Mouse (Mus musculus): ENCODE measurements around the gene Mrnip. TPM values are rescaled to one million over a fixed set of nuclear protein-coding genes. Genes with fewer than 3 reads are reported as not detected.

Mrnip gene
- polyA plus RNA-seq, 1 experiment from 2014 or later = 30.9 TPM

DNA sequence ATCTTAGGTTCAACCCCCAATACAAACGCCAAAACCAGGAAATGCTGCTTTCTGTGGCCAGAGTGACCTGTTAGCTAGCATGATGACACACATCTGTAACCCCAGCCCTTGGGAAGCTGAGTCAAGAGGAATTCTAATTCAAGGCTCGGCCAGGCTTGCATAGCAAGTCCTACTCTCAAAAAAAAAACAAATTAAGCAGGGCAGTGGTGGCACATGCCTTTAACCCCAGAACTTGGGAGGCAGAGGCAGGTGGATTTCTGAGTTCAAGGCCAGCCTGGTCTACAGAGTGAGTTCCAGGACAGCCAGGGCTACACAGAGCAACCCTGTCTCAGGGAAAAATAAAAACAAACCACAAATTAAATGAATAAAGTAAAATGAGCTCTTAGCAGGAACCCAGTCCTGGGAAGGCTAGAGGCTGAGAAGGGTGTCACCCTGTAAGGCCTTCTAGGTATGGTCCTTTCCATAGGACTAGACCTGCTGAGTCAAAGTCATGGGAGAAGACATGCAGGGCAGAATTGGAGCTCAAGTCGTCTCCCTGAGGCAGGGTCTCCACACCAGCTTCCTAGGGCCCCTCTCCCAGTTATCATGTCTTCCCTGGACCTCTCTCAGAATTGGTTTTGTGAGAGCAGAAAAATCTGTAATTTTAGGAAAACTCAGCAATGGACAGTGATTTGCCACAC lies 38.0 kb downstream of the Mrnip start:
- no peak overlapping the region for H3K9ac ChIP-seq (ENCODE audit: low read length)
- no peak overlapping the region for H3K4me2 ChIP-seq (ENCODE audit: low read depth, severe bottlenecking)
- H3K4me1 ChIP-seq (ENCODE audit: control insufficient read depth, insufficient read depth, low read length) = peaks cover 15% of the 10 kb centered on the region
- H3K27me3 ChIP-seq (ENCODE audit: control insufficient read depth, insufficient read depth, low read length) = no peaks in the 10 kb centered on the region
- peaks cover 4% of the 10 kb centered on the region; the same call in 1 of the 2 replicates for H3K36me3 ChIP-seq (ENCODE audit: control insufficient read depth, insufficient read depth, low read length)
- H3K9me3 ChIP-seq (ENCODE audit: control insufficient read depth, low read length) = no peaks in the 10 kb centered on the region
- WGBS = 70% methylated on average over 3 of the region's 3 CpGs
- no peak overlapping the region for H3K4me3 ChIP-seq (ENCODE audit: low read depth, low read length)
- H3K27ac ChIP-seq (replicated peaks; ENCODE audit: low read depth, low read length) = no peak overlapping the region
- no peak for DNase-seq (ENCODE audit: low spot score)
- ATAC-seq (ENCODE audit: insufficient number of reproducible peaks, low FRiP score, low TSS enrichment, low read depth) = no peak

DNA sequence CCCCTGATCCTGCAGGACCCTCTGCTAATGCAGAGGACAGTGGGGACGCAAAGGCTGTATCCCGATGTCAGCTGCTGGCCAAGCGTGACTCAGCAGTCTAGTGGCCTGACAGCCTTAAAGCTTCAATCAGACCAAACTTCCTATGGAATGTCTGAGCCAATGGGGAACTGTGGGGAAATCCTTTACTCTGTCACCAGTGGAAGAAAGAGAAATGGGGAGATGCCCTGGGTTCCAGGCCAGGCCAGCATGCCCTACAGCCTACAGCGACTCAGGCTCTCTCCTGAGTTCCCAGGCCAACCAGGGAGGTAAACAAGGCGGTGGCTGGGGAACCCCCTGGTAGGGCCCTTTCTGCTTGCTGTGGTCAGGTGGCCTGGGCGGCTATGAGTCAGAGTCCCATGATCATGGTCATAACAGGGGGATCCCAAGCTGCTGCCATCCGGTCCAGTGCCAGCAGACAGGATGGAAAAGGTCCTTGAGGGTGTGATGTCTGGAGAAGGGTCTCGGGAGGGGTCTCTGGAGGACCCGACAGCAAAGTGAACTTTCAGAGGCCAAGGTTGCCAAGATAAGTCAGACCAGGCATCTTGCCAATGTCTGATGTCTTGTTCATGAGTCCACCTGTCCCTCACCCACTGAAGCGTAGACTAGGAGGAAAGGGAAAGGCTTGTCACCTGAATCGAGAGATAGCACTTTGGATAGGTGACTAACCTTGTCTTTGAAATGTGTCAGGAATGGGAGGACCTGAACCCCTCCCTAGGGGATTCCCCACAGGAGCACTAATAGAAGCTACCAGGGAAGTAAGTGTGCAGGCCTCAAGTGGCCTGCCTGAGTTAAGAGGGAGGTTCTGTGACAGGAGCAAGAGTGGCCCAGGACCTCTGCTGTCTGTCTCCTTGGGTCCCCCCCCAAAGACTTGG lies 38.9 kb downstream of the Mrnip start:
- no peak overlapping the region for H3K27ac ChIP-seq (replicated peaks; ENCODE audit: low read depth, low read length)
- H3K36me3 ChIP-seq (ENCODE audit: control insufficient read depth, insufficient read depth, low read length) = no peaks in the 10 kb centered on the region
- no peak for DNase-seq (ENCODE audit: low spot score)
- ATAC-seq (ENCODE audit: insufficient number of reproducible peaks, low FRiP score, low TSS enrichment, low read depth) = no peak
- 66% methylated on average over 11 of the region's 11 CpGs for WGBS
- no peak overlapping the region for H3K9ac ChIP-seq (ENCODE audit: low read length)
- no peaks in the 10 kb centered on the region for H3K9me3 ChIP-seq (ENCODE audit: control insufficient read depth, low read length)
- H3K4me1 ChIP-seq (ENCODE audit: control insufficient read depth, insufficient read depth, low read length) = peaks cover 15% of the 10 kb centered on the region
- H3K4me2 ChIP-seq (ENCODE audit: low read depth, severe bottlenecking) = no peak overlapping the region
- no peaks in the 10 kb centered on the region for H3K27me3 ChIP-seq (ENCODE audit: control insufficient read depth, insufficient read depth, low read length)
- no peak overlapping the region for H3K4me3 ChIP-seq (ENCODE audit: low read depth, low read length)

DNA sequence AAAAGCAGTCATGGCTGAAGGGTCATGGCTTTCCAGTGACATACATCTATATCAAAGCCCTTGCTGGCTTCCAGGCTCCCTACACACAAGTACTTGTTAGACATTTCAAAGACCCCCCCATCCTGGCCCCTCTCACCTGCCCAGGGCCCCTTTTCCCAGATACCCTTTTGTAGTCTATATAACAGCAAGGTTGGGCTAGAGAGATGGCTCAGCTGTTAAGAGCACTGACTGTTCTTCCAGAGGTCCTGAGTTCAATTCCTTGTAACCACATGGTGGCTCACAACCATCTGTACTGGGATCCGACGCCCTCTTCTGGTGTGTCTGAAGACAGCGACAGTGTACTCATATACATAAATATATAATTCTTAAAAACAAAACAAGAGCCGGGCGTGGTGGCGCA lies 40.4 kb downstream of the Mrnip start:
- H3K27ac ChIP-seq (replicated peaks; ENCODE audit: low read depth, low read length) = no peak overlapping the region
- H3K4me1 ChIP-seq (ENCODE audit: control insufficient read depth, insufficient read depth, low read length) = peaks cover 15% of the 10 kb centered on the region
- H3K9me3 ChIP-seq (ENCODE audit: control insufficient read depth, low read length) = no peaks in the 10 kb centered on the region
- WGBS = 88% methylated on average over 6 of the region's 6 CpGs
- DNase-seq (ENCODE audit: low spot score) (no peak), ATAC-seq (ENCODE audit: insufficient number of reproducible peaks, low FRiP score, low TSS enrichment, low read depth) (no peak)
- H3K27me3 ChIP-seq (ENCODE audit: control insufficient read depth, insufficient read depth, low read length) = no peaks in the 10 kb centered on the region
- H3K9ac ChIP-seq (ENCODE audit: low read length) = no peak overlapping the region
- no peak overlapping the region for H3K4me2 ChIP-seq (ENCODE audit: low read depth, severe bottlenecking)
- H3K4me3 ChIP-seq (ENCODE audit: low read depth, low read length) = no peak overlapping the region
- no peaks in the 10 kb centered on the region for H3K36me3 ChIP-seq (ENCODE audit: control insufficient read depth, insufficient read depth, low read length)

DNA sequence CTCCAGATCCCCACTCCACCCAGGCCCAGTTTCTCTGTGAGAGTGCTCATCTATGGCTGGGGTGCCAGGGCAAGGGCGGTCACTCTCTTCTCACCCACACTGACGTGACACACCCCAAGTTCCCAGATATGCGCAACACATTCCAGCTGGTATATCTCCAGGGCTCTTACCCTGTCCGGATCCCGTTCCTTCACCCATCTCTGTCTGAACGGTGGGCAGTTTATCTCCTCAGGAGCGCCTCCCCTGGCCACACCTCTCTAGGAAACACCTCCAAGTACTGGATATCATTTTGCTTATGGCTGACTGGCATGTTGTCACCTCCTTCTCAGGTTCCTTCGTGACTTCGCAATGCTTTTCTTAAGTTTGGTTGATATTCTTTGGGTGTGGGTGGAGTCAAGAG lies 41.4 kb downstream of the Mrnip start:
- no peaks in the 10 kb centered on the region for H3K27me3 ChIP-seq (ENCODE audit: control insufficient read depth, insufficient read depth, low read length)
- 17% methylated on average over 9 of the region's 9 CpGs for WGBS
- no peak overlapping the region for H3K9ac ChIP-seq (ENCODE audit: low read length)

DNA sequence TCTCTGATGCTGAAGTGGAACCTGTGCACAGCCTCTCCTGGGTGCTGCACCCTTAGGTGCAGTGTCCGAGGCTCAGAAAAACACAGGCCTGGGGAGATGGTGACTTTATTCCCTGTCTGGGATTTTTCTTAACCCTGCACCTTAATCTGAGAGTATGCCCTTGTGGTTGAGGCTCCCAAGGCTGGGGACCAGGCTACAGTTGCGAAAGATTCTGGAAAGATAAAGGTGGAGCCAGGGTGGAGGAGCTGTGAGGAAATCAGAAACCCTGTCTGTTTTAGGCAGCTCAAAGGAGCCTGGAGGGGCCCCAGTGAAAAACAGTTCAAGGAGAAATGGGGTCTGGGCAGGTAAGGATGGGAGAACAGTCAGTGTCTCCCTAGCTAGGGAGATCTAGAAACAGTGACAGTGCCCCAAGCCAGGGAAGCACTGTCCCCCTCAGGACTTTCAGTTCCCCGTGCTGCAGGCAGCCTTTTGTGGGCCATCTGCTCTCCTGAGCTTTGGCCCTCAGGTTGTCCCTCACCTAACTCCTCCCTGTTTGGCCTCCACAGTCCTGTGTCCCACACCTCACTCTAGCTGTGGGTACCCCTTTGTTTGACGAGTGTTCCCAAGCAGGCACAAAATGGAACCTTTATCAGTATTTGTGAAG lies 42.6 kb downstream of the Mrnip start:
- Histone ChIP-seq H3K4me3 (ENCODE audit: low read depth, low read length) (no peak overlapping the region), H3K27ac (replicated peaks; ENCODE audit: low read depth, low read length) (no peak overlapping the region), H3K4me1 (ENCODE audit: control insufficient read depth, insufficient read depth, low read length) (peaks cover 15% of the 10 kb centered on the region), H3K27me3 (ENCODE audit: control insufficient read depth, insufficient read depth, low read length) (no peaks in the 10 kb centered on the region), H3K36me3 (ENCODE audit: control insufficient read depth, insufficient read depth, low read length) (no peaks in the 10 kb centered on the region), H3K4me2 (ENCODE audit: low read depth, severe bottlenecking) (no peak overlapping the region), H3K9me3 (ENCODE audit: control insufficient read depth, low read length) (no peaks in the 10 kb centered on the region), H3K9ac (ENCODE audit: low read length) (no peak overlapping the region)
- ATAC-seq (ENCODE audit: insufficient number of reproducible peaks, low FRiP score, low TSS enrichment, low read depth) = no peak
- no peak for DNase-seq (ENCODE audit: low spot score)
- WGBS = 68% methylated on average over 4 of the region's 4 CpGs

More for the DNA sequence above, 41.4 kb downstream of the Mrnip start:
- H3K9me3 ChIP-seq (ENCODE audit: control insufficient read depth, low read length) = no peaks in the 10 kb centered on the region
- ATAC-seq (ENCODE audit: insufficient number of reproducible peaks, low FRiP score, low TSS enrichment, low read depth) (no peak), DNase-seq (ENCODE audit: low spot score) (no peak)
- H3K4me2 ChIP-seq (ENCODE audit: low read depth, severe bottlenecking) = no peak overlapping the region
- H3K4me3 ChIP-seq (ENCODE audit: low read depth, low read length) = no peak overlapping the region
- H3K27ac ChIP-seq (replicated peaks; ENCODE audit: low read depth, low read length) = no peak overlapping the region
- peaks cover 15% of the 10 kb centered on the region for H3K4me1 ChIP-seq (ENCODE audit: control insufficient read depth, insufficient read depth, low read length)
- H3K36me3 ChIP-seq (ENCODE audit: control insufficient read depth, insufficient read depth, low read length) = no peaks in the 10 kb centered on the region

DNA sequence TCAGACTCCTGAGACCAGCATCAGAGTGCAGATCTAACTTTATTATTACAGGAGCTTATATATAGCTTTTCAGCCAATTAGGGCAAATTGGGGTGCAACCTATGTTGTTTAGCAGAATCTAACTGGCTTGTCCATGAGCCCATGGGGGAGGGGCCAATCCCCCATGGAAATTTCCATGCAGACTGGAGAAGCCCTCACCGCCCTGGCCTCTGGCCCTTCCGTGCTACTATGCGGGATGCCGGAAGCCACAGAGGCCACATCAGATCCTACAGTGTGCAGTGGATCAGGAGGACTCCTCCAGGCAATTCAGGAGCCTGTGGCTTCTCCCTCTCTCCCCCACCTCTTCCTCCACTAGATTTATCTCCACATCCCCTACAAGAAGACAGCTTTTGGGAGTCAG lies 43.6 kb downstream of the Mrnip start:
- H3K27me3 ChIP-seq (ENCODE audit: control insufficient read depth, insufficient read depth, low read length) = no peaks in the 10 kb centered on the region
- peaks cover 15% of the 10 kb centered on the region for H3K4me1 ChIP-seq (ENCODE audit: control insufficient read depth, insufficient read depth, low read length)
- no peak overlapping the region for H3K4me2 ChIP-seq (ENCODE audit: low read depth, severe bottlenecking)
- H3K9ac ChIP-seq (ENCODE audit: low read length) = no peak overlapping the region
- H3K9me3 ChIP-seq (ENCODE audit: control insufficient read depth, low read length) = no peaks in the 10 kb centered on the region
- WGBS = 64% methylated on average over 4 of the region's 4 CpGs
- DNase-seq (ENCODE audit: low spot score) (no peak), ATAC-seq (ENCODE audit: insufficient number of reproducible peaks, low FRiP score, low TSS enrichment, low read depth) (no peak)
- no peaks in the 10 kb centered on the region for H3K36me3 ChIP-seq (ENCODE audit: control insufficient read depth, insufficient read depth, low read length)
- no peak overlapping the region for H3K4me3 ChIP-seq (ENCODE audit: low read depth, low read length)
- no peak overlapping the region for H3K27ac ChIP-seq (replicated peaks; ENCODE audit: low read depth, low read length)

DNA sequence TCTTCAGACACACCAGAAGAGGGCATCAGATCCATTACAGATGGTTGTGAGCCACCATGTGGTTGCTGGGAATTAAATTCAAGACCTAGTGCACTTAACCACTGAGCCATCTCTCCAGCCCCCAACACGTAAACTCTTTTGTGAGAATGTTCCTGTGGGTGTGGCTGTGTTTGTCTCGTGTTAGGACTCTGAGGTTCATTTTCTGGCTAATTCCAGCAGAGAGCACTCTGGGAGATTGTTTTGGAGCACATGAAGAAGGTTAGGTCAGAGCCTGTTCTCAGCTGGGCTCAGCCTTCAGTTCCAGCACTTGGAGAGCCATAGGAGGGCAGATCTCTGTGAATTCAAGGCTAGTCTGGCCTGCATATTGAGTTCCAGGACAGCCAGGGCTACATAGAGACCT lies 45.6 kb downstream of the Mrnip start:
- Histone ChIP-seq H3K4me3 (ENCODE audit: low read depth, low read length) (no peak overlapping the region), H3K4me2 (ENCODE audit: low read depth, severe bottlenecking) (no peak overlapping the region), H3K4me1 (ENCODE audit: control insufficient read depth, insufficient read depth, low read length) (peaks cover 26% of the 10 kb centered on the region), H3K36me3 (ENCODE audit: control insufficient read depth, insufficient read depth, low read length) (no peaks in the 10 kb centered on the region), H3K27ac (replicated peaks; ENCODE audit: low read depth, low read length) (no peak overlapping the region), H3K9ac (ENCODE audit: low read length) (no peak overlapping the region), H3K9me3 (ENCODE audit: control insufficient read depth, low read length) (no peaks in the 10 kb centered on the region), H3K27me3 (ENCODE audit: control insufficient read depth, insufficient read depth, low read length) (no peaks in the 10 kb centered on the region)
- ATAC-seq (ENCODE audit: insufficient number of reproducible peaks, low FRiP score, low TSS enrichment, low read depth) = no peak
- 52% methylated on average over 2 of the region's 2 CpGs for WGBS
- DNase-seq (ENCODE audit: low spot score) = no peak

DNA sequence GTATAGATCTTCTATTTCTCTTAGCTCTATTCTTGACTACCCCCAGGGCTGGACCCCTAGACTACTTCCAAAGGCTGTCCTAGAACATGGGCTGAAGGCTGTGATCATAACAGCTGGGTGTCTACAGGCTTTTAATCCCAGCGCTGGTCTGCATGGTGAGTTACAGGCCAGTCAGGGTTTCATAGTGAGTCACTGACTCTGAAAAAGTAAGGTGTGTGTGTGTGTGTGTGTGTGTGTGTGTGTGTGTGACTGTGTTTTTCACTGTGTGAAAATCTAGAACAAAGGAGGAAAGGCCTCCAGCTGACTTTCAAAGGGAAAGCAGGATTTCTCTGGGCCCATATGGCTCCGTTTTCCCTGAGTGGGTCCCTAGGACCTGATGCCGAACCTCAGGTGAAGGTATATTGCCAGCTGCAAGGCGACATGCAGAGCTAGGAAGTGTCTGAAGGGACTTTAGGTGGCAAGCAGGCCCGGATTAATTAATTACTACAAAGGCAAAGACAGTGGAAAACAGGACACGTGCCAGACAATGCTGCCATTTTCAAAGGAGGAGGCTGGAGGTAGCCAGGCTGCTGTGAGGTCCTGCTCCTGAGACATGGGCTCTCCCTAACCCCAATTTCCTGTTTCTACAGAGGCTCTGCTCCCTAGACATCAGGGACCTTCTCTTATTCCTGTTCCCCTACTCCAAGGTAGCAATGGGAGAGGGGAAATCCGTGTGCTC lies 48.5 kb downstream of the Mrnip start:
- WGBS = 52% methylated on average over 7 of the region's 7 CpGs
- Histone ChIP-seq H3K27ac (replicated peaks; ENCODE audit: low read depth, low read length) (no peak overlapping the region), H3K36me3 (ENCODE audit: control insufficient read depth, insufficient read depth, low read length) (no peaks in the 10 kb centered on the region), H3K9ac (ENCODE audit: low read length) (no peak overlapping the region), H3K4me1 (ENCODE audit: control insufficient read depth, insufficient read depth, low read length) (peaks cover 26% of the 10 kb centered on the region), H3K27me3 (ENCODE audit: control insufficient read depth, insufficient read depth, low read length) (no peaks in the 10 kb centered on the region), H3K9me3 (ENCODE audit: control insufficient read depth, low read length) (no peaks in the 10 kb centered on the region), H3K4me2 (ENCODE audit: low read depth, severe bottlenecking) (no peak overlapping the region), H3K4me3 (ENCODE audit: low read depth, low read length) (no peak overlapping the region)
- ATAC-seq (ENCODE audit: insufficient number of reproducible peaks, low FRiP score, low TSS enrichment, low read depth) (no peak), DNase-seq (ENCODE audit: low spot score) (no peak)
